Mouse (Mus musculus) megakaryocyte, embryonic 14.5 days (primary cell): ENCODE results near the gene Ackr1. TPM values are rescaled to one million over a fixed set of nuclear protein-coding genes. Genes with fewer than 3 reads are reported as not detected.
"Not testable (repeated sequence)": the region's sequence is repeated elsewhere in the genome, so short reads cannot be mapped to it uniquely, and the experiment has no call there.

ENCODE experiments used
- H3K27me3 ChIP-seq: replicated peaks from 2 replicates; pipeline ENCODE3; 2012; ENCODE audit warnings: inconsistent platforms
- H3K36me3 ChIP-seq: replicated peaks from 2 replicates; pipeline ENCODE3; 2012; ENCODE audit warnings: low read length, inconsistent platforms, mixed read lengths
- H3K4me1 ChIP-seq: 2 replicates; pipeline ENCODE4 v1.6.1; 2012; ENCODE audit warnings: inconsistent platforms
- H3K4me3 ChIP-seq: replicated peaks from 2 replicates; pipeline ENCODE3; 2012; ENCODE audit warnings: moderate library complexity, mild to moderate bottlenecking, inconsistent platforms
- H3K9me3 ChIP-seq: 2 replicates; pipeline ENCODE4 v1.6.1; 2012; ENCODE audit warnings: inconsistent platforms
- FLI1 ChIP-seq: IDR thresholded peaks from 2 replicates; pipeline ENCODE4 v1.6.1; 2012; ENCODE audit warnings: low read length, inconsistent platforms, mixed read lengths
- GATA1 ChIP-seq: IDR thresholded peaks from 3 replicates; pipeline ENCODE4 v1.6.1; 2012; ENCODE audit warnings: mixed read lengths, low read length, inconsistent platforms, borderline replicate concordance
- polyA plus RNA-seq: library from polyadenylated mRNA; stranded (reverse); fragments of >175 nt; gene quantifications from 2 replicates; pipeline ENCODE4 v1.2.3, GENCODE M21; 2012; ENCODE audit warnings: low replicate concordance; ENCODE audit not compliant: insufficient read depth

The Ackr1 gene
- polyA plus RNA-seq, 1 experiment: 1.4 TPM

DNA sequence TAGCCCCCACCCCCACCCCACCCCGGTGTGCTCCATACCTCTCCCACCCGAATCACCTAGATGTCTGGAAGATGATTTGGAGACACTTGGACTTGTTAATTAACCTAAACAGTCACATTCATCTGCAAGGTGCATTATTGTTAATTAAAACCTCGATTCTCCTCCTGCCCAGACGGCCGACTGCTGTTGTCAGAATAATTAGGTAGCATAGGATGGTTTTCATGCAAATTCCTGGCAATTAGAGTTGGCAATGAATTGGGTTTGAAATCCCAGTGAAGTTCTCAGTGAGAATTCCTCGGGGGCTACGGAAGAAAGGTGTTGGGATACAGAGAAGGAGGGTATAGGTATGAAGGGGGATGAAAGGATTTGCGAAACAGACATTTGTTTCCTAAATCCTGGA is 5.1 kb downstream of the Ackr1 start:
- TF ChIP-seq GATA1: no peak
- TF ChIP-seq FLI1: no peak
- Histone ChIP-seq H3K27me3 (no peaks in the 10 kb centered on the region), H3K4me3 (no peak overlapping the region), H3K4me1 (peaks cover 90% of the 10 kb centered on the region), H3K36me3 (peaks cover 25% of the 10 kb centered on the region), H3K9me3 (no peaks in the 10 kb centered on the region)

DNA sequence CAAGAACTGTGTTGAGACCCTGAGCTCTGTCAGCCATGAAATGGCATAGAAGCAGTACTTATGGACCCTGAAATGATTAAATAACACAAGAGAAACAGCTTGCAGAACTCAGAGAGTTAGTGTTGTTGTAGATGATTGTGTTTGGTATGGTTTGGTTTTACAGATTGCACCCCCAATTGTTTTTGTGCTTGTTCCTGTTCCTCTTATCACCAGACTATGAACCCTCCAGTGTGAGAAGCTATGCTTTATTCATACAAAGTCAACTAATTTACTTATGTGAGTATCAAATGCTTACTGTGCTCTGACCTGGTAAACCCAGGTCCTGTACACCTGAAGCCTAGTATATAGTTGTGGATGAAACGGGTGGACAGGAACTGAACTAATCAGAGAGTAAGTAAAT is 7.0 kb downstream of the Ackr1 start:
- H3K9me3 ChIP-seq: no peaks in the 10 kb centered on the region
- H3K4me1 ChIP-seq: peaks cover 71% of the 10 kb centered on the region
- H3K4me3 ChIP-seq: no peak overlapping the region
- TF ChIP-seq FLI1: no peak
- no peak for TF ChIP-seq GATA1
- H3K36me3 ChIP-seq: peaks cover 18% of the 10 kb centered on the region
- peaks cover 4% of the 10 kb centered on the region for H3K27me3 ChIP-seq

GRCm38 (mm10) chr1:173325395-173325794 is 8.2 kb downstream of the Ackr1 start:
- H3K4me3 ChIP-seq: no peak overlapping the region
- H3K4me1 ChIP-seq: peaks cover 60% of the 10 kb centered on the region

GRCm38 (mm10) chr1:173324961-173325360 is 8.6 kb downstream of the Ackr1 start:
- Histone ChIP-seq H3K4me1 (peaks cover 55% of the 10 kb centered on the region), H3K4me3 (no peak overlapping the region), H3K36me3 (peaks cover 18% of the 10 kb centered on the region), H3K9me3 (no peaks in the 10 kb centered on the region), H3K27me3 (peaks cover 6% of the 10 kb centered on the region)
- no peak for TF ChIP-seq GATA1
- no peak for TF ChIP-seq FLI1

More at GRCm38 (mm10) chr1:173325395-173325794, 8.2 kb downstream of the Ackr1 start:
- Histone ChIP-seq H3K27me3 (peaks cover 6% of the 10 kb centered on the region), H3K9me3 (no peaks in the 10 kb centered on the region), H3K36me3 (peaks cover 18% of the 10 kb centered on the region)
- TF ChIP-seq GATA1: no peak
- TF ChIP-seq FLI1: no peak

GRCm38 (mm10) chr1:173323839-173324585 is 9.5 kb downstream of the Ackr1 start:
- TF ChIP-seq GATA1: no peak
- TF ChIP-seq FLI1: no peak
- Histone ChIP-seq H3K4me3 (no peak overlapping the region), H3K36me3 (peaks cover 18% of the 10 kb centered on the region), H3K4me1 (peaks cover 46% of the 10 kb centered on the region), H3K27me3 (peaks cover 6% of the 10 kb centered on the region), H3K9me3 (no peaks in the 10 kb centered on the region)

GRCm38 (mm10) chr1:173322249-173322627 is 11.3 kb downstream of the Ackr1 start:
- H3K4me3 ChIP-seq: no peak overlapping the region
- no peaks in the 10 kb centered on the region for H3K9me3 ChIP-seq
- H3K4me1 ChIP-seq: peaks cover 28% of the 10 kb centered on the region
- TF ChIP-seq FLI1 (no peak), GATA1 (no peak)
- H3K27me3 ChIP-seq: peaks cover 6% of the 10 kb centered on the region
- H3K36me3 ChIP-seq: peaks cover 12% of the 10 kb centered on the region

GRCm38 (mm10) chr1:173321593-173322248 is 11.8 kb downstream of the Ackr1 start:
- Histone ChIP-seq H3K36me3 (peaks cover 8% of the 10 kb centered on the region), H3K9me3 (no peaks in the 10 kb centered on the region), H3K4me3 (no peak overlapping the region), H3K27me3 (peaks cover 6% of the 10 kb centered on the region), H3K4me1 (peaks cover 23% of the 10 kb centered on the region)
- no peak for TF ChIP-seq FLI1

- Histone ChIP-seq H3K36me3 (no peaks in the 10 kb centered on the region), H3K4me3 (no peak overlapping the region), H3K9me3 (no peaks in the 10 kb centered on the region), H3K4me1 (no peaks in the 10 kb centered on the region), H3K27me3 (peaks cover 6% of the 10 kb centered on the region)
- TF ChIP-seq FLI1 (no peak), GATA1 (no peak)
These were observed 15.5 kb downstream of the Ackr1 start for GRCm38 (mm10) chr1:173317925-173318477.

- H3K36me3 ChIP-seq: no peaks in the 10 kb centered on the region
These were observed 17.8 kb downstream of the Ackr1 start for GRCm38 (mm10) chr1:173315725-173316124.

DNA sequence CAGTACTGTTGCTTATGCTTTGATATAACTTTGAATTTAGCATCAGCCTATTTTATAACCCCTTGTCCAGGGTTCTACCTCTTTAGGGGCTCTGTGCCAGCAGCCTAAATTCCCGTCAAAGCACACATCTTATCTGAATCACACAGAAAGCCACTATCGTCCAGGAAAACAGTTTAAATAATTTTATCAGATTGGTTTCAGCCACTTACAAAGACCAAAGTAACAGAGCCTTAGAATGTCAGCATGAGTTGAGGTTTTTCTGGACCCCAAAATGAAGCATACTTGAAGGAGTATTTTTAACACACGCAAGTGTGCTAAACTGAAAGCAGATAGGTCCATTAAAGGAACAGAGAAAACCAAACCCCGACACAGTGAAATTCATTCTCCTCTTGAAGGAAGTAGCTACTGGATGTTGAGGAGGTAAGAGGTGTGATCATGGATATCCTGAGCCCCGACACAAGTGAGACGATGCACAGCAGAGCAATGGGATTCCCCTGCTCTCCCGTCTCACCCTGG is 20.0 kb downstream of the Ackr1 start:
- H3K4me1 ChIP-seq, H3K36me3 ChIP-seq, H3K27me3 ChIP-seq, H3K9me3 ChIP-seq, H3K4me3 ChIP-seq: not testable (repeated sequence)

More at GRCm38 (mm10) chr1:173315725-173316124, 17.8 kb downstream of the Ackr1 start:
- H3K4me3 ChIP-seq: no peak overlapping the region
- TF ChIP-seq GATA1 (no peak), FLI1 (no peak)
- no peaks in the 10 kb centered on the region for H3K9me3 ChIP-seq
- H3K4me1 ChIP-seq: no peaks in the 10 kb centered on the region
- H3K27me3 ChIP-seq: no peaks in the 10 kb centered on the region

- not testable (repeated sequence) for H3K9me3 ChIP-seq, H3K27me3 ChIP-seq, H3K4me1 ChIP-seq
These were observed 30.8 kb downstream of the Ackr1 start for GRCm38 (mm10) chr1:173302795-173303194.

More at GRCm38 (mm10) chr1:173302795-173303194, 30.8 kb downstream of the Ackr1 start:
- not testable (repeated sequence) for H3K36me3 ChIP-seq, H3K4me3 ChIP-seq
